Mouse (Mus musculus) neural tube, embryonic 12.5 days (tissue): Measurements from ENCODE around the gene Rpl3. TPM values are rescaled to one million over a fixed set of nuclear protein-coding genes. Genes with fewer than 3 reads are reported as not detected.

Experiments used
- ATAC-seq: fragments of 200-750 bp; cut with Nextera tagmentation; 2 replicates; pipeline ENCODE4 v1.8.0; 2017; ENCODE audit warnings: low read depth, mild to moderate bottlenecking, moderate TSS enrichment, moderate library complexity; ENCODE audit not compliant: low FRiP score
- H3K27ac ChIP-seq: fragments of 300-500 bp; sonication (generic); 2 replicates; pipeline ENCODE4 v1.5.1; 2016
- H3K27me3 ChIP-seq: fragments of 300-500 bp; sonication (generic); replicated peaks from 2 replicates; pipeline ENCODE4 v1.6.1; 2016; ENCODE audit warnings: mild to moderate bottlenecking
- H3K36me3 ChIP-seq: fragments of 300-500 bp; sonication (generic); 2 replicates; pipeline ENCODE4 v1.6.1; 2016; ENCODE audit warnings: mild to moderate bottlenecking
- H3K4me1 ChIP-seq: fragments of 300-500 bp; sonication (generic); 2 replicates; pipeline ENCODE4 v1.6.1; 2016
- H3K4me2 ChIP-seq: fragments of 300-500 bp; sonication (generic); replicated peaks from 2 replicates; pipeline ENCODE4 v1.6.1; 2016; ENCODE audit warnings: mild to moderate bottlenecking
- H3K4me3 ChIP-seq: fragments of 300-500 bp; sonication (generic); 2 replicates; pipeline ENCODE4 v1.5.1; 2016
- H3K9ac ChIP-seq: fragments of 300-500 bp; sonication (generic); 2 replicates; pipeline ENCODE4 v1.6.1; 2016; ENCODE audit warnings: mild to moderate bottlenecking
- H3K9me3 ChIP-seq: fragments of 300-500 bp; sonication (generic); 2 replicates; pipeline ENCODE4 v1.6.1; 2016; ENCODE audit warnings: mild to moderate bottlenecking
- WGBS: fragments of 180-500 bp; shearing (Covaris S2); methylation state at CpG from one replicate; pipeline ENCODE4 v1.1.7; 2016; 5-methylcytosine and 5-hydroxymethylcytosine counted together
- polyA plus RNA-seq: library from polyadenylated mRNA; unstranded; fragments of >200 nt; fragmentation: Nextera tagmentation; extraction: Ambion mirVana; gene quantifications from 2 replicates; pipeline ENCODE4 v1.2.1, GENCODE M21; 2016

Rpl3 gene
- polyA plus RNA-seq, 1 experiment from 2014 or later: 670 TPM

GRCm38 (mm10) chr15:80111436-80111835 lies 19.8 kb upstream of the Rpl3 start:
- no peak overlapping the region for H3K9ac ChIP-seq
- no peak for ATAC-seq
- 85% methylated on average over 12 of the region's 12 CpGs for WGBS

GRCm38 (mm10) chr15:80107575-80107974 lies 15.9 kb upstream of the Rpl3 start:
- Histone ChIP-seq H3K4me2 (no peak overlapping the region), H3K4me3 (no peak overlapping the region), H3K27me3 (no peaks in the 10 kb centered on the region), H3K9me3 (no peaks in the 10 kb centered on the region), H3K27ac (no peak overlapping the region), H3K36me3 (peaks cover 3% of the 10 kb centered on the region; the same call in 1 of the 2 replicates), H3K9ac (no peak overlapping the region), H3K4me1 (no peaks in the 10 kb centered on the region)
- ATAC-seq: no peak
- WGBS: 88% methylated on average over 3 of the region's 3 CpGs

More at GRCm38 (mm10) chr15:80111436-80111835, 19.8 kb upstream of the Rpl3 start:
- no peak overlapping the region for H3K4me2 ChIP-seq
- H3K36me3 ChIP-seq: peaks cover 9% of the 10 kb centered on the region
- no peaks in the 10 kb centered on the region for H3K9me3 ChIP-seq
- no peak overlapping the region for H3K4me3 ChIP-seq
- no peaks in the 10 kb centered on the region for H3K27me3 ChIP-seq
- H3K4me1 ChIP-seq: no peaks in the 10 kb centered on the region
- no peak overlapping the region for H3K27ac ChIP-seq

GRCm38 (mm10) chr15:80107143-80107542 lies 15.5 kb upstream of the Rpl3 start:
- Histone ChIP-seq H3K4me3 (no peak overlapping the region), H3K9me3 (no peaks in the 10 kb centered on the region), H3K27ac (no peak overlapping the region), H3K4me2 (no peak overlapping the region), H3K4me1 (no peaks in the 10 kb centered on the region), H3K27me3 (no peaks in the 10 kb centered on the region), H3K36me3 (peaks cover 3% of the 10 kb centered on the region; the same call in 1 of the 2 replicates), H3K9ac (no peak overlapping the region)
- no peak for ATAC-seq
- WGBS: 95% methylated on average over 8 of the region's 8 CpGs

GRCm38 (mm10) chr15:80105490-80106410 lies 14.1 kb upstream of the Rpl3 start:
- no peaks in the 10 kb centered on the region for H3K4me1 ChIP-seq
- ATAC-seq: no peak
- H3K9me3 ChIP-seq: no peaks in the 10 kb centered on the region
- no peak overlapping the region for H3K9ac ChIP-seq
- 77% methylated on average over 12 of the region's 12 CpGs for WGBS
- H3K4me2 ChIP-seq: no peak overlapping the region
- no peak overlapping the region for H3K27ac ChIP-seq
- no peaks in the 10 kb centered on the region for H3K27me3 ChIP-seq
- H3K36me3 ChIP-seq: no peaks in the 10 kb centered on the region
- no peak overlapping the region for H3K4me3 ChIP-seq

GRCm38 (mm10) chr15:80102495-80102894 lies 10.8 kb upstream of the Rpl3 start:
- Histone ChIP-seq H3K9ac (no peak overlapping the region), H3K27ac (no peak overlapping the region), H3K4me2 (no peak overlapping the region), H3K9me3 (no peaks in the 10 kb centered on the region), H3K4me3 (no peak overlapping the region), H3K27me3 (no peaks in the 10 kb centered on the region), H3K4me1 (peaks cover 10% of the 10 kb centered on the region), H3K36me3 (no peaks in the 10 kb centered on the region)
- ATAC-seq: no peak
- 87% methylated on average over 6 of the region's 6 CpGs for WGBS

- Histone ChIP-seq H3K27ac (no peak overlapping the region), H3K4me2 (no peak overlapping the region), H3K36me3 (no peaks in the 10 kb centered on the region), H3K9me3 (no peaks in the 10 kb centered on the region), H3K4me1 (peaks cover 15% of the 10 kb centered on the region), H3K27me3 (0 out of 2 replicates have a peak, but pooled peaks cover 2% of the 10 kb centered on the region), H3K4me3 (no peak overlapping the region), H3K9ac (no peak overlapping the region)
- no peak for ATAC-seq
- 78% methylated on average over 6 of the region's 6 CpGs for WGBS
These were observed 9.8 kb upstream of the Rpl3 start for GRCm38 (mm10) chr15:80101503-80101902.

- WGBS: 94% methylated on average over 10 of the region's 10 CpGs
These were observed 9.2 kb upstream of the Rpl3 start for GRCm38 (mm10) chr15:80100871-80101270.

GRCm38 (mm10) chr15:80100196-80100595 lies 8.5 kb upstream of the Rpl3 start:
- Histone ChIP-seq H3K4me3 (no peak overlapping the region), H3K4me2 (no peak overlapping the region), H3K4me1 (peaks cover 15% of the 10 kb centered on the region), H3K9ac (no peak overlapping the region), H3K27me3 (0 out of 2 replicates have a peak, but pooled peaks cover 7% of the 10 kb centered on the region), H3K27ac (no peak overlapping the region), H3K9me3 (no peaks in the 10 kb centered on the region), H3K36me3 (no peaks in the 10 kb centered on the region)
- 78% methylated on average over 3 of the region's 3 CpGs for WGBS
- ATAC-seq: no peak

More at GRCm38 (mm10) chr15:80100871-80101270, 9.2 kb upstream of the Rpl3 start:
- H3K9me3 ChIP-seq: no peaks in the 10 kb centered on the region
- H3K36me3 ChIP-seq: no peaks in the 10 kb centered on the region
- 0 out of 2 replicates have a peak, but pooled peaks cover 7% of the 10 kb centered on the region for H3K27me3 ChIP-seq
- H3K9ac ChIP-seq: no peak overlapping the region
- H3K4me2 ChIP-seq: no peak overlapping the region
- peaks cover 15% of the 10 kb centered on the region for H3K4me1 ChIP-seq
- H3K27ac ChIP-seq: no peak overlapping the region
- no peak overlapping the region for H3K4me3 ChIP-seq
- no peak for ATAC-seq

DNA sequence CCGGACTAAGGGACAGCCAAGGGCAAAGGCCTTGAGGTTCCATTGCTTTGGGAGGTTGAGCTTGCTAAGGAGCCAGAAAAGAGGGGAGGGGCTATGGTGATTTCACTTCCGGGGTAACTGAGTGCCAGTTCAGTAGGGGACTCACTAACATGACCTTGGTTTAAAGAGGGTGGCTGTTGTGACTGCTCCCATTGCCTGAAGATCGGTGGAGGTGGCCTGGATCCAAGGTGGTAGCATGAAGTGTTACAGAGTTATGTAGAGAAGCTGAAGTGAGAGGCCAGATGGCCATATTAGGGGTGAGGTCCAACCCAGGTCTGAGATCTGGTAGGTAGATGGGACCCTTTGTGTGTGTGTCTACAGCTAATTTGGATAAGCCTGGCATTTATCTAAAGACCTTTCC lies 7.8 kb upstream of the Rpl3 start:
- H3K9ac ChIP-seq: no peak overlapping the region
- peaks cover 15% of the 10 kb centered on the region for H3K4me1 ChIP-seq
- no peak overlapping the region for H3K4me3 ChIP-seq
- no peaks in the 10 kb centered on the region for H3K9me3 ChIP-seq
- H3K27ac ChIP-seq: no peak overlapping the region
- 76% methylated on average over 3 of the region's 3 CpGs for whole genome bisulfite sequencing
- no peak for ATAC-seq
- H3K4me2 ChIP-seq: no peak overlapping the region
- H3K27me3 ChIP-seq: 0 out of 2 replicates have a peak, but pooled peaks cover 7% of the 10 kb centered on the region
- no peaks in the 10 kb centered on the region for H3K36me3 ChIP-seq

- Histone ChIP-seq H3K9me3 (no peaks in the 10 kb centered on the region), H3K27ac (no peak overlapping the region), H3K4me2 (no peak overlapping the region), H3K9ac (no peak overlapping the region), H3K4me1 (peaks cover 15% of the 10 kb centered on the region), H3K27me3 (0 out of 2 replicates have a peak, but pooled peaks cover 7% of the 10 kb centered on the region), H3K4me3 (no peak overlapping the region), H3K36me3 (no peaks in the 10 kb centered on the region)
- 64% methylated on average over 9 of the region's 9 CpGs for WGBS
- no peak for ATAC-seq
These were observed 7.1 kb upstream of the Rpl3 start for GRCm38 (mm10) chr15:80098809-80099208.

GRCm38 (mm10) chr15:80097999-80098461 lies 6.4 kb upstream of the Rpl3 start:
- Histone ChIP-seq H3K4me1 (peaks cover 15% of the 10 kb centered on the region), H3K4me3 (no peak overlapping the region), H3K27ac (no peak overlapping the region), H3K27me3 (peaks cover 12% of the 10 kb centered on the region), H3K9ac (no peak overlapping the region), H3K36me3 (no peaks in the 10 kb centered on the region), H3K9me3 (no peaks in the 10 kb centered on the region), H3K4me2 (peak overlapping the region; percentile 40; the same call in 1 of the 2 replicates)
- ATAC-seq: no peak
- WGBS: 37% methylated on average over 8 of the region's 8 CpGs

DNA sequence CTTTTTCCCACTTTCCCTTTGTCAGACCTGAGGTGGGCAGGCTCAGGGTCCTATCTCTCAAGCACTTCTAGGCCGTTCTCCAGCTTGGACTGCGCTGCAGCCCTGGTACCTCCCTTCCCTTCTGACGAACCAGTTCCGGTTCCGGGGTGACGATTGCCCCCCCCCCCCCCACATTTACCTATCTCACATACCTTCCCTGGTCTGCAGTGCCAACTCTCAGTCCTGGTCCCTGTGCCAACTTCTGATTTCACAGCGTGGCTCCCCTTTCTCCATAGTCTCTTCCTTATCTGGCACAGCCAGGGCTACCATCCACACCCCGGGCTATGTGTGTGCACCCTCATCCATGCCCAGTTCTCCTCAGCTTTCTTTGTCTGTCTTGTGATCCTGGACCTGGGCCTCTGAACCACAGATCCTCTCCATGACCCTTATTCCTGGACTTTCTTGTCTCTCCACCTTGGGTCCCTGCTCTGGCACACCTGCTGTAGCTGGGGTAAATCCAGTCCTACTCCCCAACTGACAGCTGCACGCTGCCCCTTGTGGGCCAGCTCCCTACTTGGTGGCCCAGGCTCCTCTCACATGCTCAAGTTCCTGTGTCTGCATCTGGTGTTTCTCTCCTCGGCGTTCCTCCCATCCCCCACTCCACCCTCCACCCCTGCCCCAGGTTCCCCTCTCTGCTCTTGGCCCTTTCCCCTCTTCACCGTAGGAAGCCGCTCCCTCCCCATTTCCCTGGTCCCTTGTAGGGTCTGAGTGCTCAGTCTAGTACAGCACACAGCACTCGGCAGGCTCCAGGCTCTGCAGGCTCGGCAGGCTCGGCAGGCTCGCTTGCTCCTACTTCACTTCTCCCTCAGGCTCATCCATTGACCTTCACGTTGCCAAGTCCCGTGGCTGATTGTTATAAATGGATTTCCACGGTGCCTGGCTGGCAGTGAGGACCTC lies 5.5 kb upstream of the Rpl3 start:
- Histone ChIP-seq H3K4me3 (no peak overlapping the region), H3K27me3 (peaks cover 20% of the 10 kb centered on the region), H3K36me3 (no peaks in the 10 kb centered on the region), H3K9ac (peak overlapping the region; percentile 38; the same call in 1 of the 2 replicates), H3K27ac (no peak overlapping the region), H3K4me2 (peak overlapping the region; percentile 40), H3K4me1 (peaks cover 23% of the 10 kb centered on the region), H3K9me3 (no peaks in the 10 kb centered on the region)
- ATAC-seq: no peak
- WGBS: 26% methylated on average over 20 of the region's 20 CpGs
